Mouse (Mus musculus) adrenal gland, postnatal 14 days (tissue): ENCODE data around the gene Nsun7. TPM values are rescaled to one million over a fixed set of nuclear protein-coding genes. Genes with fewer than 3 reads are reported as not detected.
"Not testable (repeated sequence)": the region's sequence is repeated elsewhere in the genome, so short reads cannot be mapped to it uniquely, and the experiment has no call there.

Experiments used
- DNase-seq: peaks from one replicate; pipeline ENCODE4 v3.0.0; 2021; ENCODE audit warnings: mixed read lengths
- long read RNA-seq, 2 experiments: library from polyadenylated mRNA; stranded (forward); transcript quantifications; one replicate each; pipeline ENCODE4 v2.0.0; 2021
- total RNA-seq: library from RNA; stranded (reverse); gene quantifications from 2 replicates; pipeline ENCODE4 v1.2.3, GENCODE M21; 2021

Gene Nsun7
- 0.48 and 1.2 TPM in 2 replicates for total RNA-seq
- long read RNA-seq, experiment 1, partial matches to known transcripts, result 0 of 1 reads
- long read RNA-seq, experiment 1, other reads (novel, unspliced or antisense), result 1 of 1 reads
- long read RNA-seq, experiment 2, result 0 reads

- peak; percentile 94 for DNase-seq
These were observed at the start of gene Nsun7 for GRCm38 (mm10) chr5:66259756-66260448. Nsun7 (plus strand) TSS chr5:66259897.

GRCm38 (mm10) chr5:66214395-66214935 is 45.2 kb upstream of the Nsun7 start:
- DNase-seq, result no peak

- no peak for DNase-seq
These were observed 44.0 kb upstream of the Nsun7 start for GRCm38 (mm10) chr5:66215569-66216277.

GRCm38 (mm10) chr5:66219692-66220091 is 40.0 kb upstream of the Nsun7 start:
- no peak for DNase-seq

GRCm38 (mm10) chr5:66220620-66221019 is 39.1 kb upstream of the Nsun7 start:
- no peak for DNase-seq

- no peak for DNase-seq
These were observed 36.8 kb upstream of the Nsun7 start for GRCm38 (mm10) chr5:66222916-66223315.

GRCm38 (mm10) chr5:66226526-66226925 is 33.2 kb upstream of the Nsun7 start:
- no peak for DNase-seq

GRCm38 (mm10) chr5:66231660-66232269 is 27.9 kb upstream of the Nsun7 start:
- DNase-seq, result no peak

- DNase-seq, result no peak
These were observed 27.2 kb upstream of the Nsun7 start for GRCm38 (mm10) chr5:66232456-66232855.

GRCm38 (mm10) chr5:66241894-66242293 is 17.8 kb upstream of the Nsun7 start:
- DNase-seq, result peak; percentile 34

GRCm38 (mm10) chr5:66243467-66243866 is 16.2 kb upstream of the Nsun7 start:
- no peak for DNase-seq

- peak; percentile 11 for DNase-seq
These were observed 15.5 kb upstream of the Nsun7 start for GRCm38 (mm10) chr5:66244043-66244660.

GRCm38 (mm10) chr5:66245958-66246497 is 13.7 kb upstream of the Nsun7 start:
- peak; percentile 69 for DNase-seq

GRCm38 (mm10) chr5:66253219-66253618 is 6.5 kb upstream of the Nsun7 start:
- no peak for DNase-seq

GRCm38 (mm10) chr5:66255044-66255443 is 4.7 kb upstream of the Nsun7 start:
- no peak for DNase-seq

- peak; percentile 18 for DNase-seq
These were observed 697 bp upstream of the Nsun7 start for GRCm38 (mm10) chr5:66259000-66259399.

GRCm38 (mm10) chr5:66259431-66259755 is 304 bp upstream of the Nsun7 start:
- DNase-seq, result not testable (repeated sequence)

GRCm38 (mm10) chr5:66262475-66262874 is 2.8 kb downstream of the Nsun7 start:
- DNase-seq, result no peak

- peak; percentile 47 for DNase-seq
These were observed 3.7 kb downstream of the Nsun7 start for GRCm38 (mm10) chr5:66263398-66263797.

- peak; percentile 60 for DNase-seq
These were observed 9.9 kb downstream of the Nsun7 start for GRCm38 (mm10) chr5:66269616-66270015.

- DNase-seq, result no peak
These were observed 11.4 kb downstream of the Nsun7 start for GRCm38 (mm10) chr5:66271141-66271540.

GRCm38 (mm10) chr5:66274417-66274816 is 14.7 kb downstream of the Nsun7 start:
- no peak for DNase-seq
